Mouse (Mus musculus): ENCODE measurements at regions not wholly inside any gene's neighbourhood (a gene's known extent, or its start where the extent isn't known, plus 50 kb on each side); places are given as distances from the start of the nearest gene placed in this dataset.

DNA sequence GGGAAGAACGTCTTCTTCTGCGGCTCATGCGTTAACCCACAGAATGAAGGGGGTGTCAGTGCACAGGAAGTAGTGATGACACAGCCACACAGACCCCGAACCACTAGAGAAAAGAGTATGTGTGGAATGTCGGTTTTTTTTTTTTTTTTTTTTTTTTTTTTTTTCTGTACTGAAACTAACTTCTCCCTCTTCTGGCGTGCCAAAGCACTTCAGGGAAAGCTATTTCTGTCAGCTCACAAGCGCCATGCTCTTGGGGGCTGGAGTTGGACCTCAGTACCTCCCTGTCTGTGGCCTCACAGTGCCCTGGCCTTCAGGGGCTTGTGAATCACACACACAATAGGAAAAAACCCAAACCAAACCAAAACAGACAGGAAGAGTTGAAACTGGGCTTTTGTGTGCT is 221.1 kb upstream of the Nfe2l3 start:
- no peaks in the 10 kb centered on the region for H3K9me3 ChIP-seq (ENCODE audit: control insufficient read depth, low read length)
- WGBS (ENCODE audit: insufficient replicate concordance): 13% methylated on average over 7 of the region's 7 CpGs
- H3K27ac ChIP-seq: no peak overlapping the region
- H3K4me3 ChIP-seq (ENCODE audit: insufficient read depth in 1 of 2, low read depth in 2 of 2, low read length in 2 of 2): no peak overlapping the region
- H3K36me3 ChIP-seq (replicated peaks; ENCODE audit: control insufficient read depth, insufficient read depth, low read depth): no peaks in the 10 kb centered on the region
- TF ChIP-seq CTCF (IDR thresholded peaks at IDR 0.05; ENCODE audit: low read depth) (no peak), EP300 (IDR thresholded peaks at IDR 0.05; ENCODE audit: low read depth) (no peak)
- peaks cover 14% of the 10 kb centered on the region for H3K27me3 ChIP-seq (ENCODE audit: control insufficient read depth, insufficient read depth, low read length)
- H3K4me1 ChIP-seq (replicated peaks; ENCODE audit: control insufficient read depth in 2 of 2, insufficient read depth in 2 of 2, low read length in 1 of 2): 0 out of 4 replicates have a peak, but pooled peaks cover 0 to 2% of the 10 kb centered on the region in 2 experiments
- ATAC-seq (ENCODE audit: insufficient read depth) (no peak), DNase-seq (ENCODE audit: low read depth in 3 of 3, low spot score in 3 of 3) (no peak)
- H3K9ac ChIP-seq (replicated peaks): no peak overlapping the region
- no peak overlapping the region for H3K4me2 ChIP-seq (ENCODE audit: low read depth)

DNA sequence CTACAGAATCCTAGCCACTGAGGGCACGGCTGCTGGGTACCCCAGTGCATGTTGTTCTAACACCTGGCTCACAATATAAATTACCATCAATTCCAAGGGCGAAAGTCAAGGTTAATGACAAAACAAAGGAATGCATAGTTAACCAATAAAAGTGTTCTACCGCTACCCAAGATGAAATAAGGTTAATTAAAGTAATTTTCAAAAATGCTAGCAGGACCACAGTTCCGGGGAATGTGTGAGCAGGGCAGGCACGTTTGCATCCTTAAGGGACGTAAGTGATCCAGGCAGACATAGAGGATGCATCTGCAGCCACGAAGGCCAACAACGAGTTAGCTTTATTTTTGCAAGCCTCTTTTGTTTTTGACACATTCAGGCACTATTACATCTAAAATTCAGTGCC is 220.3 kb upstream of the Nfe2l3 start:
- H3K9ac ChIP-seq (replicated peaks): no peak overlapping the region
- 74% methylated on average over 8 of the region's 8 CpGs for WGBS (ENCODE audit: insufficient replicate concordance)
- H3K4me1 ChIP-seq (replicated peaks; ENCODE audit: control insufficient read depth in 2 of 2, insufficient read depth in 2 of 2, low read length in 1 of 2): 0 out of 4 replicates have a peak, but pooled peaks cover 0 to 2% of the 10 kb centered on the region in 2 experiments
- DNase-seq (ENCODE audit: low read depth in 3 of 3, low spot score in 3 of 3) (no peak), ATAC-seq (ENCODE audit: insufficient read depth) (no peak)
- H3K36me3 ChIP-seq (replicated peaks; ENCODE audit: control insufficient read depth, insufficient read depth, low read depth): no peaks in the 10 kb centered on the region
- H3K27ac ChIP-seq: no peak overlapping the region
- TF ChIP-seq EP300 (IDR thresholded peaks at IDR 0.05; ENCODE audit: low read depth) (no peak), CTCF (IDR thresholded peaks at IDR 0.05; ENCODE audit: low read depth) (no peak)
- peaks cover 10% of the 10 kb centered on the region for H3K27me3 ChIP-seq (ENCODE audit: control insufficient read depth, insufficient read depth, low read length)
- no peak overlapping the region for H3K4me2 ChIP-seq (ENCODE audit: low read depth)
- no peaks in the 10 kb centered on the region for H3K9me3 ChIP-seq (ENCODE audit: control insufficient read depth, low read length)
- no peak overlapping the region for H3K4me3 ChIP-seq (ENCODE audit: insufficient read depth in 1 of 2, low read depth in 2 of 2, low read length in 2 of 2)

DNA sequence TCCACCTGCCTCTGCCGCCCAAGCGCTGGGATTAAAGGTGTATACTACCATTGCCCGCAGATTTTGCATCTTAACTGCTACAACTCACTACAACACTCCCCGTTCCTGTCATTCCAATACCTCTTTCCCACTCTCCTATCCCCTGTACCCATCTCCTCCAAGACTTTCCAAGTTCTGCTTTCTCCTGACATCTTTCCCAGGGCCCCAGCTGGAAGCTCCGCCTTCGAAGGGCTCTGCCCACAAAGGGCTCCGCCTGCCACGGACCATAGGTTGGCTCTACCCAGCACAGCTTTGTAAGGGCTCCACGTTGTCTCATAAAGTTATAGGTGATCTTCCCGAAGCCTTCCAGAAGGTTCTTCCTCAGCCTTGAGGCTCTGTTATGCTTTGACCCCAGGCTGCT is 217.1 kb upstream of the Nfe2l3 start:
- no peak for TF ChIP-seq EP300 (IDR thresholded peaks at IDR 0.05; ENCODE audit: low read depth)
- no peak for TF ChIP-seq CTCF (IDR thresholded peaks at IDR 0.05; ENCODE audit: low read depth)
- no peaks in the 10 kb centered on the region for H3K36me3 ChIP-seq (replicated peaks; ENCODE audit: control insufficient read depth, insufficient read depth, low read depth)
- H3K4me3 ChIP-seq (ENCODE audit: insufficient read depth in 1 of 2, low read depth in 2 of 2, low read length in 2 of 2): no peak overlapping the region
- no peak overlapping the region for H3K9ac ChIP-seq (replicated peaks)
- no peak for DNase-seq (ENCODE audit: low read depth in 3 of 3, low spot score in 3 of 3)
- no peak for ATAC-seq (ENCODE audit: insufficient read depth)
- no peaks in the 10 kb centered on the region for H3K27me3 ChIP-seq (ENCODE audit: control insufficient read depth, insufficient read depth, low read length)
- H3K9me3 ChIP-seq (ENCODE audit: control insufficient read depth, low read length): no peaks in the 10 kb centered on the region
- 63% methylated on average over 10 of the region's 10 CpGs for WGBS (ENCODE audit: insufficient replicate concordance)
- 0 out of 4 replicates have a peak, but pooled peaks cover 0 to 2% of the 10 kb centered on the region in 2 experiments for H3K4me1 ChIP-seq (replicated peaks; ENCODE audit: control insufficient read depth in 2 of 2, insufficient read depth in 2 of 2, low read length in 1 of 2)
- no peak overlapping the region for H3K4me2 ChIP-seq (ENCODE audit: low read depth)
- H3K27ac ChIP-seq: no peak overlapping the region

DNA sequence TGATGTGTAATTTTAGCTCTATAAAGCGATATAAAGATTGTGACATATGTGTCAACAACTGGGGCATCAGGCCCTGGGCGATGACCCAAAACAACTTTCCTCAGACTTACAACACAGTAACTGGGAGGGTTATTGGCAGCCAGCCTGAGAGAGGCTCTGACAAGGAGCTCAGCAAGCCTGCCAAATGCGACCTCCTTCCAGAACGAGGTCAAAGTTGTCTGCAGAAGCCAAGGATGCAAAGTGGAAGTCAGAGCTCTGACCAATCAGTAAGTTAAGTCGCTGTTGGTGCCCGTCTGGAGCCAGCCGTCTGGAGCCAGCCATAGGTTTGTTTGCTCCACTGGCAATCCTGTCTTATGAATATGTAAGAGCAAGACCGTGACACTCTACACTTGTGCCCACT is 216.0 kb upstream of the Nfe2l3 start:
- no peak overlapping the region for H3K9ac ChIP-seq (replicated peaks)
- no peak overlapping the region for H3K27ac ChIP-seq
- no peak for DNase-seq (ENCODE audit: low read depth in 3 of 3, low spot score in 3 of 3)
- 54% methylated on average over 8 of the region's 8 CpGs for WGBS (ENCODE audit: insufficient replicate concordance)
- H3K9me3 ChIP-seq (ENCODE audit: control insufficient read depth, low read length): no peaks in the 10 kb centered on the region
- H3K4me2 ChIP-seq (ENCODE audit: low read depth): no peak overlapping the region
- H3K4me1 ChIP-seq (replicated peaks; ENCODE audit: control insufficient read depth in 2 of 2, insufficient read depth in 2 of 2, low read length in 1 of 2): 0 out of 4 replicates have a peak, but pooled peaks cover 0 to 2% of the 10 kb centered on the region in 2 experiments
- H3K36me3 ChIP-seq (replicated peaks; ENCODE audit: control insufficient read depth, insufficient read depth, low read depth): no peaks in the 10 kb centered on the region
- TF ChIP-seq EP300 (IDR thresholded peaks at IDR 0.05; ENCODE audit: low read depth) (no peak), CTCF (IDR thresholded peaks at IDR 0.05; ENCODE audit: low read depth) (no peak)
- no peak overlapping the region for H3K4me3 ChIP-seq (ENCODE audit: insufficient read depth in 1 of 2, low read depth in 2 of 2, low read length in 2 of 2)
- ATAC-seq (ENCODE audit: insufficient read depth): no peak
- no peaks in the 10 kb centered on the region for H3K27me3 ChIP-seq (ENCODE audit: control insufficient read depth, insufficient read depth, low read length)

DNA sequence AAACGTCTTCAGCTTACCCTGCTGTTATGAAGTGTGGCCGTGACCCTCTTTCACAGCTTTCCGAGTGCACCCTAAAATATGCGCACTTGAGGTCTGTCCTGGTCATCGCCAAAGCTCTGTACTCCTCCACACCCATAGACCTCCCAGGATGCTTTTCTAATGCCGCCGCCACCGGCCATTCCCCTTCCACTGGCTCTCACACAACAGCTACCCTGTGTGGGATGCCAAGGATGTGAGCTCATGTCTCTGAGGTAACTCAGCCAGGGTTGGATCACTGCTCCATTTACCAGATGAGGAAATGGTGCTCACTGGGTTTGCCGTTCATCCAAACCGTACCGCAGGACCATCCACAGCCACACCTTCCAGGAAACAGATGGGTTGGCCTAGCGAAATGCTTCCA is 212.8 kb upstream of the Nfe2l3 start:
- H3K4me2 ChIP-seq (ENCODE audit: low read depth): no peak overlapping the region
- 74% methylated on average over 12 of the region's 12 CpGs for WGBS (ENCODE audit: insufficient replicate concordance)
- H3K36me3 ChIP-seq (replicated peaks; ENCODE audit: control insufficient read depth, insufficient read depth, low read depth): no peaks in the 10 kb centered on the region
- no peak overlapping the region for H3K27ac ChIP-seq
- no peaks in the 10 kb centered on the region for H3K9me3 ChIP-seq (ENCODE audit: control insufficient read depth, low read length)
- H3K4me1 ChIP-seq (replicated peaks; ENCODE audit: control insufficient read depth in 2 of 2, insufficient read depth in 2 of 2, low read length in 1 of 2): no peaks in the 10 kb centered on the region
- ATAC-seq (ENCODE audit: insufficient read depth) (no peak), DNase-seq (ENCODE audit: low read depth in 3 of 3, low spot score in 3 of 3) (no peak)
- no peak for TF ChIP-seq EP300 (IDR thresholded peaks at IDR 0.05; ENCODE audit: low read depth)
- no peak for TF ChIP-seq CTCF (IDR thresholded peaks at IDR 0.05; ENCODE audit: low read depth)
- H3K4me3 ChIP-seq (ENCODE audit: insufficient read depth in 1 of 2, low read depth in 2 of 2, low read length in 2 of 2): no peak overlapping the region
- H3K27me3 ChIP-seq (ENCODE audit: control insufficient read depth, insufficient read depth, low read length): no peaks in the 10 kb centered on the region
- H3K9ac ChIP-seq (replicated peaks): no peak overlapping the region

Measured in liver, embryonic 14.5 days (tissue).